Mouse (Mus musculus) forebrain, embryonic 14.5 days (tissue): ENCODE data around the gene Gli2. TPM values are rescaled to one million over a fixed set of nuclear protein-coding genes. Genes with fewer than 3 reads are reported as not detected.

Experiments
- ATAC-seq: fragments of 200-750 bp; cut with Nextera tagmentation; 2 replicates; pipeline ENCODE4 v1.8.0; 2017; ENCODE audit warnings: mild to moderate bottlenecking, moderate library complexity
- DNase-seq: peaks from one replicate; pipeline ENCODE4 v3.0.0-alpha.2; 2015; ENCODE audit warnings: low spot score
- H3K27ac ChIP-seq: fragments of 300-500 bp; sonication (generic); 2 replicates; pipeline ENCODE4 v1.5.1; 2014; ENCODE audit warnings: low read depth, mild to moderate bottlenecking, control low read depth, low read length, moderate library complexity
- H3K27me3 ChIP-seq: fragments of 300-500 bp; sonication (generic); replicated peaks from 2 replicates; pipeline ENCODE4 v1.6.1; 2014; ENCODE audit warnings: low read length, control low read depth, mixed read lengths; ENCODE audit not compliant: control insufficient read depth, insufficient read depth
- H3K36me3 ChIP-seq: fragments of 300-500 bp; sonication (generic); 2 replicates; pipeline ENCODE4 v1.6.1; 2014; ENCODE audit warnings: low read length, control low read depth; ENCODE audit not compliant: control insufficient read depth, insufficient read depth
- H3K4me1 ChIP-seq: fragments of 300-500 bp; sonication (generic); 2 replicates; pipeline ENCODE4 v1.6.1; 2014; ENCODE audit warnings: antibody characterized with exemption, low read length, control low read depth; ENCODE audit not compliant: control insufficient read depth, insufficient read depth
- H3K4me2 ChIP-seq: fragments of 300-500 bp; sonication (generic); 2 replicates; pipeline ENCODE4 v1.6.1; 2014; ENCODE audit warnings: mild to moderate bottlenecking, control low read depth, low read length
- H3K4me3 ChIP-seq: fragments of 300-500 bp; sonication (generic); 2 replicates; pipeline ENCODE4 v1.5.1; 2014; ENCODE audit warnings: low read depth, low read length, control low read depth
- H3K9ac ChIP-seq: fragments of 300-500 bp; sonication (generic); 2 replicates; pipeline ENCODE4 v1.6.1; 2014; ENCODE audit warnings: mild to moderate bottlenecking, low read length, control low read depth, moderate library complexity
- H3K9me3 ChIP-seq: fragments of 300-500 bp; sonication (generic); replicated peaks from 2 replicates; pipeline ENCODE4 v1.6.1; 2016; ENCODE audit warnings: low read length, control low read depth, mixed read lengths; ENCODE audit not compliant: control insufficient read depth
- WGBS: fragments of 180-500 bp; shearing (Covaris S2); extraction: QIAGEN DNeasy Blood & Tissue Kit; methylation state at CpG from one replicate; pipeline ENCODE4 v1.1.7; 2014; 5-methylcytosine and 5-hydroxymethylcytosine counted together
- polyA plus RNA-seq: library from polyadenylated mRNA; unstranded; fragments of >200 nt; fragmentation: Nextera tagmentation; extraction: Ambion mirVana; gene quantifications from 2 replicates; pipeline ENCODE4 v1.2.1, GENCODE M21; 2014

The Gli2 gene
- polyA plus RNA-seq, 1 experiment from 2014 or later = 3.3 TPM

DNA sequence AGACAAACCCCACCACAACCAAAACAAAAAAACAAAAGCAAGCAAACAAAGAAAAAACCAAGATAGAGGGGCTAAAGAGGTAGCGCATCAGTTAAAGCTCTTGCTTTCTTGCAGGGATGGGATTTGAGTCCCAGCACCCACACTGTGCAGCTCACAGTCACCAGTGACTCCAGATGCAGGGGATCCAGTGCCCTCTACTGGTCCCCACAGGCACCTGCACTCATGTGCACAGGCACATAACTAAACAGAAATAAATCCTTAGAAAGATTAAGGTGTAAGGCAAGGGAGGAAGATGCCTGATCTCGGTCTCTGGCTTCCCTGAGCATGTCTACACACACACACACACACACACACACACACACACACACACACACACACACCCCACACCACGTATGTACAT lies 83.4 kb downstream of the Gli2 start:
- Histone ChIP-seq H3K27me3 (no peaks in the 10 kb centered on the region), H3K4me1 (no peaks in the 10 kb centered on the region), H3K4me2 (no peak overlapping the region), H3K36me3 (no peaks in the 10 kb centered on the region), H3K27ac (no peak overlapping the region), H3K9ac (no peak overlapping the region), H3K4me3 (no peak overlapping the region), H3K9me3 (no peaks in the 10 kb centered on the region)
- ATAC-seq (no peak), DNase-seq (no peak)
- WGBS = 86% methylated on average over 3 of the region's 3 CpGs

DNA sequence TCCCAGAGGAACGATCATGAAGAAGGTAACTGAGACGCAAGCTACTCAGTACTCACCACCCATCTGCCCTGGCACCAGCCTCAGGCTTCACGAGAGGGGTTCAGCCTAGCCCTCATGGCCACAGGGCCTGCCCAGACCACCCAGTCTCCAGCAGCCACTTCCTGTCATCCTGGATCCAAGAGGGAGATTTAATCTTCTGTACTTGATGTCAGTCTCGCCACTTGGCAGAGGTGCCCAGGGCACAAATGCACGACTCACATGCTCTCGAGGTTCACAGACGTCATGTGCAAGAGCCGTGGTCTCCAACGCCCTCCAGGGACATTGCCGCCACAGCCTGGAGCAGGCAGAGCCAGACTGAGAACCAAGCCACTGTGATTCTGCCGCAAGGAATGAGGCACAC lies 84.0 kb downstream of the Gli2 start:
- Histone ChIP-seq H3K36me3 (no peaks in the 10 kb centered on the region), H3K27me3 (no peaks in the 10 kb centered on the region), H3K27ac (no peak overlapping the region), H3K9me3 (no peaks in the 10 kb centered on the region), H3K9ac (no peak overlapping the region), H3K4me3 (no peak overlapping the region), H3K4me2 (no peak overlapping the region), H3K4me1 (no peaks in the 10 kb centered on the region)
- no peak for DNase-seq
- 77% methylated on average over 11 of the region's 11 CpGs for WGBS
- no peak for ATAC-seq

DNA sequence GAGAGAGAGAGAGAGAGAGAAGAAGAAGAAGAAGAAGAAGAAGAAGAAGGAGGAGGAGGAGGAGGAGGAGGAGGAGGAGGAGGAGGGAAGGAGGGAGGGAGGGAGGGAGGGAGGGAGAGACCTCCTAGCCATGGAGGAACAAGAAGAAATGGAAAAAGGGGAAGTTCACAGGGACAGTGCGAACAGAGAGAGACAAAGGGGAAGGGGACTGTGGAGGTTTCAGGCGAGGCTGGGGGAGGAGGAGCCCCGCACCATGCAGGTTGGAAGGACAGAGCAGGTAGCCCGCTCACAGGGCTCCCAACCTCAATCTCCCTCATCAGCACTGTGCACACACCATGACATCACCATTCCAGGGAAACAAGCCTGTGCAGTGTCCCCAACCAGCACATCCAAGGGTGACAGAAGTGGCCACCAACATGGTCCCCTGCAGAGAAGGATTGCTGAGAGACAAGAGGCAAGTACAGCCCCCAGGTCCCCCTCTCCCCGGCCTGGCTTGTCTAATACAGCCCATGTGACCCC lies 84.7 kb downstream of the Gli2 start:
- Histone ChIP-seq H3K4me3 (no peak overlapping the region), H3K27ac (no peak overlapping the region), H3K9me3 (no peaks in the 10 kb centered on the region), H3K36me3 (no peaks in the 10 kb centered on the region), H3K27me3 (no peaks in the 10 kb centered on the region), H3K4me2 (no peak overlapping the region), H3K9ac (no peak overlapping the region), H3K4me1 (no peaks in the 10 kb centered on the region)
- WGBS = 63% methylated on average over 5 of the region's 5 CpGs
- DNase-seq (no peak), ATAC-seq (no peak)

- 92% methylated on average over 3 of the region's 3 CpGs for WGBS
- H3K27ac ChIP-seq = no peak overlapping the region
- no peak overlapping the region for H3K9ac ChIP-seq
- H3K4me1 ChIP-seq = no peaks in the 10 kb centered on the region
- no peaks in the 10 kb centered on the region for H3K27me3 ChIP-seq
- H3K9me3 ChIP-seq = no peaks in the 10 kb centered on the region
- DNase-seq = no peak
- no peaks in the 10 kb centered on the region for H3K36me3 ChIP-seq
- H3K4me2 ChIP-seq = no peak overlapping the region
- no peak for ATAC-seq
- no peak overlapping the region for H3K4me3 ChIP-seq
These were observed 85.4 kb downstream of the Gli2 start for GRCm38 (mm10) chr1:118967976-118968375.

DNA sequence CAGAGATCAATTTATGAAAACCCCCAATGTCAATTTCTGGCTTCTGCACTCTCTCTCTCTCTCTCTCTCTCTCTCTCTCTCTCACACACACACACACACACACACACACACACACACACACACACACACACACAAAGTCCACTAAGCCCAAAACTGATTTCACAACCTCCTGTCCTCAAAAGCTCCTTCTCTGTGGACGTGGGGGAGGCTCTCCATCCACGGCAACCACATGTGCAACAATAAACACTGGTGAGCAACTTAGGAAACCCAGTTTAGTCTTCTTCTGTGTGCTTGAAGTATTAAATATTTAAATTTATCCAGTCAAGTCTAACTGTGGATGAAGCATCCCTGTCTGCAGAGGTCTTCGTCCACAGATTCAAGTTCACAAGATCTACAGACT lies 86.1 kb downstream of the Gli2 start:
- Histone ChIP-seq H3K27ac (no peak overlapping the region), H3K4me1 (no peaks in the 10 kb centered on the region), H3K9me3 (no peaks in the 10 kb centered on the region), H3K4me3 (no peak overlapping the region), H3K4me2 (no peak overlapping the region), H3K36me3 (no peaks in the 10 kb centered on the region), H3K9ac (no peak overlapping the region), H3K27me3 (no peaks in the 10 kb centered on the region)
- ATAC-seq (no peak), DNase-seq (no peak)
- 92% methylated on average over 3 of the region's 3 CpGs for WGBS

DNA sequence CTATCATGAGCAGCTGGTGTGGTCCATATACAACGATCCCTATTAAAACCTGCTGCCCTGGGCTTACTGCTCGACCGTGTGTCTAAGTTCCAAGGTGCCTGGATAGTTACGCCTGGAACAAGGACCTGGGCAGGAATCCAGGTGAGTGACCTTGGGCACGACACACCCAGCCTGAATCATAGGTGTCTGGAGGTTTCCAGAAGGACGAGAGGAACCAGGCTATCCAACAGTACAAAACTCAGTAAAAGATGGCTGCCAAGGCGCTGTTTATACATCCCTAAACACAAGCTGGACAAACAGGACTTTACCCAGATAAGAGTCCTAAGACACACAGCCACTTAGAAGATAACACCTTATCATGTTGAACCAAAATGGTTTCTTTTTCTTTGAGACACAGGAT lies 94.8 kb downstream of the Gli2 start:
- Histone ChIP-seq H3K27ac (no peak overlapping the region), H3K36me3 (no peaks in the 10 kb centered on the region), H3K4me2 (no peak overlapping the region), H3K9ac (no peak overlapping the region), H3K4me1 (peaks cover 22% of the 10 kb centered on the region), H3K9me3 (no peaks in the 10 kb centered on the region), H3K4me3 (no peak overlapping the region), H3K27me3 (no peaks in the 10 kb centered on the region)
- DNase-seq = no peak
- WGBS = 93% methylated on average over 7 of the region's 7 CpGs
- ATAC-seq = no peak

GRCm38 (mm10) chr1:118955791-118956190 lies 97.6 kb downstream of the Gli2 start:
- H3K36me3 ChIP-seq = no peaks in the 10 kb centered on the region
- H3K9ac ChIP-seq = no peak overlapping the region
- 95% methylated on average over 11 of the region's 11 CpGs for WGBS
- no peak overlapping the region for H3K27ac ChIP-seq
- H3K4me1 ChIP-seq = peaks cover 22% of the 10 kb centered on the region
- no peak overlapping the region for H3K4me2 ChIP-seq
- no peak for ATAC-seq
- H3K4me3 ChIP-seq = no peak overlapping the region
- DNase-seq = no peak
- H3K27me3 ChIP-seq = no peaks in the 10 kb centered on the region
- no peaks in the 10 kb centered on the region for H3K9me3 ChIP-seq

DNA sequence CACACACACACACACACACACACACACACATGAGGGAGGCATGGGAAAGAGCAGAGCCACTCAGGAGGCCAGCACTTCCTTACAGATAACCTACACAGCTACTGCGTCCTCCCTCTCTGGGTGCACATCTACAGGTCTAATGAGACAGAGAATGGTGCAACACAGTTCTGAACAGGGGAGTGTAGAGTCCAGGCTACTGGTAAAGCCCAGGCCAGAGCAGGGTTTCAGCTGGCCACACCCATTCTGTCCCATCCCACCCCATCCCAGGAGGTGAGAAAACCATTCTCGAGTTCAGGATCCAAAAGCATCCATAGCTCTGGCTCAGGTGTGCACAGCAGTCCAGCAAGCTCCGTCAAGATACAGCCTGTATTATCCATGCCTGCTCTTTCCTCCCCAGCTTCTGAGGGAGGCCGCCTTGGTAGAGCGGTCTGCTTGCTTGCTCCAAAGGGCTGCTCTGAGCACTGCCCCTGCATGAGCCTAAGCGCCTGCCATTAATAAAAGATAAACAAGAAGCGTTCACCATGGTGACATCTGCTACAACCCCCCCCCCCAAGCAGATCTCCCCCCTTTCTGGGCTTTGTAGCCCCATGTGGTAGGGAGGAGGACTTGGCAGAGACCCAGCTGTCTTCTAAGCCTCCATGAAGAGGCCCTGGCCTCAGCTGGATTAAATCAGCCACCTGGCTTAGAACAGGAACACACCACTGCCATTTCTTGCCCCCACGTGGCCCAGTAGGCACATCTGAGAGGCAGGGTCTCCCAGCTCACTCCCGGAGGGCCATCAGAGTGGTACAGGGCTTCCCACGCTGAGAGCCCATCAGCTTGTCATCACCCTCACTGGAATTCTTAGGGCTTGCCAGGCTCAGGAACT lies 98.8 kb downstream of the Gli2 start:
- Histone ChIP-seq H3K9me3 (no peaks in the 10 kb centered on the region), H3K27ac (peak overlapping the region; percentile 69), H3K4me2 (peak overlapping the region; percentile 21; the same call in 1 of the 2 replicates), H3K4me1 (peaks cover 22% of the 10 kb centered on the region), H3K27me3 (no peaks in the 10 kb centered on the region), H3K4me3 (no peak overlapping the region), H3K9ac (no peak overlapping the region; the same call in 1 of the 2 replicates), H3K36me3 (no peaks in the 10 kb centered on the region)
- ATAC-seq (peak; percentile 86), DNase-seq (peak; percentile 90)
- WGBS = 34% methylated on average over 10 of the region's 10 CpGs

DNA sequence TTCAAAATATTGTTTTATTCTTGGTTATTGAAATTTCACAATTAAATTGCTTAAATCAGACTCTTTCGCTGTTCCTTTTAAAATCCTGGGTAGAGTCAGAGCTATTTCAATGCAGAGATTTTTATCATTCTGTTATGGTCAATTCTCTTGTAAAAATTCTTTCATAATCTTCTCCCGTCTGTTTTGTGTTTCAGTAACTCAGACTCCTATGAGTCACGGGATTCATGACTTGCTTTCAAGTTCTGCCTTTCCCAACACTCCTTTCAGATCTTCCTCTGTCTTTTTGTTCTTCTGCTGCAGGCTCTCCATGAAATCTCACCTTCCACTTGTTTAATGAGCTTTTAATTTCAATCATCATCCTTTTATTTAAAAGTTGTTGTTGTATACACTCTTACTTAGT lies 100.4 kb downstream of the Gli2 start:
- no peak for DNase-seq
- Histone ChIP-seq H3K4me1 (peaks cover 22% of the 10 kb centered on the region), H3K9ac (no peak overlapping the region), H3K4me3 (no peak overlapping the region), H3K4me2 (no peak overlapping the region), H3K27me3 (no peaks in the 10 kb centered on the region), H3K36me3 (no peaks in the 10 kb centered on the region), H3K9me3 (no peaks in the 10 kb centered on the region), H3K27ac (no peak overlapping the region)
- ATAC-seq = no peak
- 82% methylated on average over 3 of the region's 3 CpGs for WGBS
